Mouse (Mus musculus): Measurements from ENCODE around the gene Skint1.

The Skint1 gene

DNA sequence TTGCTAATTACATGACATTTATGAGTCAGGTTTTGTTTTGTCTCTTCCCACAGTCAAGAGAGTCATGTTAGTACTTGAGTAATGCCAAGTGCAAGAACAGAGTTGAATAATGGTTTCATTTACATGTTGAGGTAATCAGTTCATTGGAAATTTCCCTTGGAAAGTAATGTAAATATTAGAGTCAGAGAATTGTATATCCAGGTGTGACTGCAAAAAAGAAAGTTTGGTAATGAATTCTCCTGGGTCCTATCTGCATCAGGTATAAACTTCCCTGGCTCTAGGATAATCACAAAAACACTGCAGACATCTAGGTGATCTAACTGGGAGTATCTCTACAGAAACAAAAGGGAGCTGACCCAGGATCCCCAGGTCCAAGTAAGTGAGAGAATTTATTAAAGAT is at the start of gene Skint1:
TSS of gene Skint1 (plus strand) at position 301 of the 400 bp plus-strand sequence.
- ChIA-PET CTCF (no interaction called here), POLR2A (no interaction called here)

DNA sequence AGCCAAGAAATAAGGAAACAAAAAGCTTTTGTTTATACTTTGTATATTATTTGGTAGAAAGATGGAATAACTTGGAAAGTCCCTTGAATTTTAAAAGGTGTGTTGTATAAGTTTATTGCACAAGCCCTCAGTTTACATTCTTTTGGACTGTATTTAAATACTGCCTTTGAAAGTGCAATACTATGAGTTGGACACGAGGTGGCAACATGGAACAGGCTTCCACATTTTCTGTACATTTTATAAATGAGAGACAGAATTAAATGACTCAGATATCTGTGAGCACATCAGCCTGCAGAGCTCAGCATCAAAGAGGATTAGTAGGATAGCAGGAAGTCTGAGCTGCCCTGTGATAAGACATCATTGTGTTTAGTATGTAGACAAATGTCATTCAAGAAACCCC is 44.8 kb upstream of the Skint1 start:
- ChIA-PET POLR2A (no interaction called here), CTCF (no interaction called here)

DNA sequence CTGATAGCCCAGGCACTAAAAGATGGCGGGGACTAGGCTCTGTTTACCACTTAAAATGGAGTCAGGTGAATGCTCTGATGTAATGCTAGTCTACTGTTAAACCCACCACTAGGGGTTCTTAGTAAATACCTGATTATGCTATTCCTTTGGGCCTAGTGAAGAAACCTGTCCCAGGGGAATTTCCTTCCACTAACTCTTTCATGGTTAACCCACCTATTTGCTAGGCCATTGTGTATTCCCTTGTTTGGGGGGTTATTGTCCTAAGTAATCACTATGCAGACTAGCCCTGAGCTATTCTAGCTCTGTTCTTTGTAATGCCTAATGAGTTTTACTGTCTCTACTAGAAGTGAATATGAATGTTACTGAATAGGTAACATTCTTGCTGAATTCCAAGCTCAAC is 42.8 kb upstream of the Skint1 start:
- POLR2A ChIA-PET = interaction anchor here in 1 of 4 experiments (0.9 kb wide), 1 partner anchor 11 kb away, joined by 4 read pairs; no protein-coding TSS in a partner anchor
- CTCF ChIA-PET = interaction anchor here in 1 of 4 experiments (0.6 kb wide), 1 partner anchor 225 kb away, joined by 3 read pairs; no protein-coding TSS in a partner anchor

DNA sequence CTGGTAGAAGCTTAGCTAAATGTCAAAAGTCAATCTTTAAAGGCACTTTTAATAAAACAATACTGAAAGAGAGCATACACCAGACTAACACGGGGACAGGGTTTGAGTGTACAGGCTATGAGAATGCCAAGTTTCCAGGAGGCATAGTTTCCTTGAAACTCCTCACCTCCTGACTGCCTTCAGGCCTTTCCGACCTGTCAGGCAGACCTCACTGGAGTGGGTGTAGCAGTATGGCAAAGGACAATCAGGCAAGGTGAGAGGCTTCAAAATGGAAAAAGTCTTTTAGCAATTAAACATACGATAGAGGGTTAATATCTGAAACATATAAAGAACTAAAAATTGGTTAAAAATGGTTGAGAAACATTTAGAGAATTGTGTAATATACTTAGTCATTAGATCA is 42.4 kb upstream of the Skint1 start:
- POLR2A ChIA-PET = interaction anchor here in 1 of 4 experiments (0.9 kb wide), 1 partner anchor 11 kb away, joined by 4 read pairs; no protein-coding TSS in a partner anchor
- CTCF ChIA-PET = interaction anchor here in 1 of 4 experiments (0.6 kb wide), 1 partner anchor 225 kb away, joined by 3 read pairs; no protein-coding TSS in a partner anchor

DNA sequence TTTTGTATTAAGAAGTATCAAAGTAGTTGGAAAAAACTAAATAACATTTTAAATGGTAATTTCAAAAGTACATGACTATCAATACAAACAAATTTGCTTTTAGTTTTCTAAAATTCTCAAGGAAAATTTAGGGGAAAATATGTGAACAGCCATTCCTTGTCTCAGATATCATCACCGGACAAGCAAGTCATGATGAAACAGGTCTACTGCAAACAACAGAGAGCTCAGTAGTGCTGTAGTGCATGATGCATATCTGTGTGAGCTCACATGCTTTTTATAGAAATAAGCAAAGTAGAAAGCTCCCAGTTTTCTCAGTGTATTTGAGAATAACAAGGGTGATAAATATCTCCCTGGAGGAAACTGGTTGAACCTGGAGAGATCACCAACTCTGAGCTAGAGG is 33.4 kb upstream of the Skint1 start, which contains the start of gene Skint7:
TSS of gene Skint7 (plus strand) at position 301 of the 400 bp plus-strand sequence.
- ChIA-PET POLR2A (no interaction called here), CTCF (no interaction called here)

DNA sequence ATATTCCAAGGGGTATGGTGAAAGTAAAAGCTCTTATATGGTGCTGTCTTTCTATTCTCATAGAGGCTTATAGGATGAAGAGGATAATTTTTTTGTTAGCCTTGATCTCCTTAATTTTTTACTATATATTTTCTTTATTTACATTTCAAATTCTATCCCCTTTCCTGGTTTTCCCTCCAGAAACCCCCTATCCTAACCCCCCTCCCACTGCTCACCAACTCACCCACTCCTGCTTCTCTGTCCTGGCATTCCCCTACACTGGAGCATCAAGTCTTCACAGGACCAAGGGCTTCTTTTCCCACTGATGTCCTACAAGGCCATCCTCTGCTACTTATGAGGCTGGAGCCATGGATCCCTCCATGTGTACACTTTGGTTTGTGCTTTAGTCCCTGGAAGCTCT is 65.6 kb downstream of the Skint1 start, which contains the start of gene Skint4:
TSS of gene Skint4 (plus strand) at position 301 of the 400 bp plus-strand sequence.
- POLR2A ChIA-PET = no interaction called here
- CTCF ChIA-PET = no interaction called here
